Mouse (Mus musculus) hindbrain, embryonic 15.5 days (tissue): Measurements from ENCODE around the gene Lrfn3. TPM values are rescaled to one million over a fixed set of nuclear protein-coding genes. Genes with fewer than 3 reads are reported as not detected.

Experiments
- ATAC-seq: fragments of 200-750 bp; cut with Nextera tagmentation; 2 replicates; pipeline ENCODE4 v1.8.0; 2017; ENCODE audit warnings: low read depth, moderate number of reproducible peaks, moderate TSS enrichment; ENCODE audit not compliant: low FRiP score
- H3K27ac ChIP-seq: fragments of 300-500 bp; sonication (generic); replicated peaks from 2 replicates; pipeline ENCODE4 v1.5.1; 2015; ENCODE audit warnings: mild to moderate bottlenecking, inconsistent platforms
- H3K27me3 ChIP-seq: fragments of 300-500 bp; sonication (generic); 2 replicates; pipeline ENCODE4 v1.6.1; 2015; ENCODE audit warnings: control low read depth, inconsistent platforms
- H3K36me3 ChIP-seq: fragments of 300-500 bp; sonication (generic); 2 replicates; pipeline ENCODE4 v1.6.1; 2015; ENCODE audit warnings: control low read depth, inconsistent platforms
- H3K4me1 ChIP-seq: fragments of 300-500 bp; sonication (generic); replicated peaks from 2 replicates; pipeline ENCODE4 v1.6.1; 2015; ENCODE audit warnings: control low read depth, inconsistent platforms
- H3K4me2 ChIP-seq: fragments of 300-500 bp; sonication (generic); 2 replicates; pipeline ENCODE4 v1.6.1; 2015; ENCODE audit warnings: moderate library complexity, mild to moderate bottlenecking, inconsistent platforms
- H3K4me3 ChIP-seq: fragments of 300-500 bp; sonication (generic); 2 replicates; pipeline ENCODE4 v1.5.1; 2015; ENCODE audit warnings: mild to moderate bottlenecking, inconsistent platforms
- H3K9ac ChIP-seq: fragments of 300-500 bp; sonication (generic); 2 replicates; pipeline ENCODE4 v1.6.1; 2015; ENCODE audit warnings: inconsistent platforms
- H3K9me3 ChIP-seq: fragments of 300-500 bp; sonication (generic); 2 replicates; pipeline ENCODE4 v1.6.1; 2016; ENCODE audit warnings: control low read depth, inconsistent platforms
- WGBS: fragments of 180-500 bp; shearing (Covaris S2); methylation state at CpG from one replicate; pipeline ENCODE4 v1.1.7; 2015; 5-methylcytosine and 5-hydroxymethylcytosine counted together
- polyA plus RNA-seq: library from polyadenylated mRNA; unstranded; fragments of >200 nt; fragmentation: Nextera tagmentation; extraction: Ambion mirVana; gene quantifications from 2 replicates; pipeline ENCODE4 v1.2.1, GENCODE M21; 2015

Lrfn3 gene
- polyA plus RNA-seq, 1 experiment from 2014 or later = 15.7 TPM

DNA sequence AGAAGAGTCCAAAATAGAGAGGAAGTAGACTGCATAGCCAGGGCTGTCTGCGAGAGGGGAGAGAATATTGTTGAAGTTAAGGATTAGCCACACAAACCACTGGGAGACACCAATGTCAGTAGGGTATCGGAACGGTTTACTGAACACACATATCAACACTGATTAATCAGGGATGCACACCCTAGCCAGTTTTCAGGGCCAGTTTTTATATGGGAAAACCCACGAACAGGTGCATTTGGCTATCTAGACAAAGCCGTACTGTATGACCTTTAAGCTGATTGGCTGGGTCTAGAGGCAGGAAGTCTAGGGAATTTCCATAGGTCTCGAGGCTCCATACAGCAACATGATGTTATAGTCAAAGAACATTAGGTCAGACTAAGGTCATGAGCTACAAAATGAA lies 39.7 kb downstream of the Lrfn3 start:
- H3K9me3 ChIP-seq = no peaks in the 10 kb centered on the region
- peak overlapping the region; percentile 95 for H3K4me3 ChIP-seq
- WGBS = 42% methylated on average over 6 of the region's 6 CpGs
- H3K4me1 ChIP-seq = peaks cover 21% of the 10 kb centered on the region
- H3K4me2 ChIP-seq = peak overlapping the region; percentile 91
- H3K27ac ChIP-seq = peak overlapping the region; percentile 88
- peak; percentile 3; the same call in 1 of the 2 replicates for ATAC-seq
- no peaks in the 10 kb centered on the region for H3K36me3 ChIP-seq
- H3K27me3 ChIP-seq = 0 out of 2 replicates have a peak, but pooled peaks cover 3% of the 10 kb centered on the region
- H3K9ac ChIP-seq = 0 out of 2 replicates have a peak overlapping the region, but pooled peaks have one; percentile 95

DNA sequence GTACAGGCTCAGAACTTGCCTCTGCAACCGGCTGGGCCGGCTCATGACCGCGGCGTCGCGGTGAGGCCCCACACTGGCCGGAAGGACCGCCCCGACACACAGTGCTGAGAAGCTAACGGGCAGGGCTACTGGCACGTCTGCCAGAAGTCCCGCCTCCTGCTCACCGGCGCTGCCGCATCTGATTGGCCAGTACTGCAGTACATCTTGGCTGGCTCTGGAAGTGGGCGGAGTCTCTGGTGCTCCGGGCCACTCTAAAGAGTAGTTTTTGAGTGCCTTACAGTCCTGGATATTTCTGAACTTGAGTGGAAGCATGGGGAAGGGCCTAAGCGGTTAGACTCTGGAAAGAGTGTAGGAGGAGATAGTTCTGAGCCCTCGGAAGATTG lies 40.3 kb downstream of the Lrfn3 start:
- ATAC-seq = peak; percentile 98
- Histone ChIP-seq H3K9me3 (no peaks in the 10 kb centered on the region), H3K4me1 (peaks cover 19% of the 10 kb centered on the region), H3K27me3 (0 out of 2 replicates have a peak, but pooled peaks cover 3% of the 10 kb centered on the region), H3K4me2 (peak overlapping the region; percentile 91), H3K9ac (peak overlapping the region; percentile 95), H3K27ac (peak overlapping the region; percentile 88), H3K36me3 (no peaks in the 10 kb centered on the region), H3K4me3 (peak overlapping the region; percentile 95)
- under 1% methylated on average over 20 of the region's 20 CpGs for WGBS

GRCm38 (mm10) chr7:30321539-30322284 lies 40.9 kb downstream of the Lrfn3 start, which contains the start of gene E130208F15Rik:
Gene E130208F15Rik, plus strand, starts transcription at chr7:30321740.
- Histone ChIP-seq H3K4me2 (peak within 1 kb of the TSS; percentile 91), H3K4me3 (peak within 1 kb of the TSS; percentile 95), H3K9me3 (no peaks in the 10 kb centered on the region), H3K36me3 (no peaks in the 10 kb centered on the region), H3K9ac (peak within 1 kb of the TSS; percentile 95), H3K4me1 (peaks cover 16% of the 10 kb centered on the region), H3K27me3 (0 out of 2 replicates have a peak, but pooled peaks cover 3% of the 10 kb centered on the region), H3K27ac (peak within 1 kb of the TSS; percentile 88)
- peak; percentile 72 for ATAC-seq
- WGBS = under 1% methylated on average over 63 of the region's 63 CpGs

DNA sequence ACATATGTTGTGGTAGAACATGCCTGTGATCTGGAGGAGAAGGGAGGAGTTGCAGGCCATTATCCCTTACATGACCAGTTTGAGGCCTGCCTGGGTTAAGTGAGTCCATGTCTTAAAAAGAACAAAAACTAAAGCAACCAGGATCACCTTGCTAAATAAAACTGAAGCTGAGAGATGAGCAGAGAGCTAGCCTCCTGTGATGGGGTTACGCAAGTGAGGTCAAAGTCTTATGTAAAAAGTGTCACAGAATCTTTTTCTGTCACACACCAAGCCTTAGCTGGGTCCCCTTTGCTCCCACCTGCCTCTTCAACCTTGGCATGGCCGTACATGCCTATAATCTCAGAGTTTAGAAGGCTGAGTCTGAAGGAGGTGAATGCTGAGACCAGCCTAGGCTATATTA lies 41.6 kb downstream of the Lrfn3 start:
- no peak for ATAC-seq
- peak overlapping the region; percentile 91 for H3K4me2 ChIP-seq
- H3K4me3 ChIP-seq = peak overlapping the region; percentile 95
- H3K9ac ChIP-seq = peak overlapping the region; percentile 95
- peaks cover 16% of the 10 kb centered on the region for H3K4me1 ChIP-seq
- 87% methylated on average over 2 of the region's 2 CpGs for WGBS
- H3K27ac ChIP-seq = no peak overlapping the region
- H3K36me3 ChIP-seq = no peaks in the 10 kb centered on the region
- no peaks in the 10 kb centered on the region for H3K9me3 ChIP-seq
- H3K27me3 ChIP-seq = 0 out of 2 replicates have a peak, but pooled peaks cover 3% of the 10 kb centered on the region

- no peak overlapping the region for H3K4me3 ChIP-seq
- ATAC-seq = no peak
- no peak overlapping the region for H3K9ac ChIP-seq
- H3K27ac ChIP-seq = no peak overlapping the region
- WGBS = 94% methylated on average over 3 of the region's 3 CpGs
- H3K9me3 ChIP-seq = no peaks in the 10 kb centered on the region
- no peaks in the 10 kb centered on the region for H3K36me3 ChIP-seq
- no peak overlapping the region for H3K4me2 ChIP-seq
- H3K27me3 ChIP-seq = no peaks in the 10 kb centered on the region
- peaks cover 16% of the 10 kb centered on the region for H3K4me1 ChIP-seq
Measured at GRCm38 (mm10) chr7:30318142-30318541, 44.4 kb downstream of the Lrfn3 start.

DNA sequence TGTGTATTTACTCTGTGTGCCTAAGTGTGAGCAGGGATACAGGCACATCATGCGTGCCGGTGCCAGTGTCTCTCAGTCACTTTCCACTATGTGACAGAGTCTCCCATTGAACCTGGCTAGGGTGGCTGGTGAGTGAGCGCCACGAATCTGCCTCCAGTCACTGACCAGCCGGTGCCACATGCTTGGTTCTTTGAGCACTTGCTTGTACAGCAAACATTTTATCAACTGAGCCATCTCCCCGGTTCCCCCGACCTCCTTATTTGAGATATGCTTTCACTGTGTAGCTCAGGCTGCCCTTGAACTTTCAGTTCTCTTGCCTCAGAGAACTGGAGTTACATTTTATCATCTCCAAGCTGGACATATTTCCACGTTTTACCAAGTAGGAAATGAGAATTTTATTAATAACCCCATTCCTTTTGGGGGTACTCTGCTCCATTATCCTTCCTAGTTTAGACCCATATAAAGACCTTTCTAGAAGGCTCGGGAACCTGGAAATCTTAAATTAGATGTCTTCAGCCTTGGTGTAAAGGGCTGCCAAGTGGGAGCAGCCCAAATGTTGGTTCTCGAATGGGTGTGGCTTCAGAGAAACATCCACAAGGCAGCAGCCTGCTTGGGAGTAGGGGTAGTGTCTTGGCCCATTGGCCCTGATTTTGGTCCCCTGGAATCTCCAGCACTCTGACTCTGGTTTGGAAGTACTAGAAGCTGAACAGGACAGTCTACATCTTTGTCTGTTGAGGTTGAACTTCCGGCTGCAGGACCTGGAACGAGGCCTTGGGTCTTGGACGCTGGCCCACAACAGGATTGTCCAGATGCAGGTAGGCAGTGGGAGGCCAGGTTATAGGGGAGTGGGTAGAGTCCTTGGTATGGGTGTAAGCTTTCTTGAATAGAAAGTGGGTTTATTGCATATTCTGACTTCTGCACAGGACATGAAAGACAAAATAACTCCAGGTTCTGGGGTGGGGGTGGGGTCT lies 46.7 kb downstream of the Lrfn3 start:
- Histone ChIP-seq H3K4me3 (no peak overlapping the region), H3K9ac (no peak overlapping the region), H3K27me3 (no peaks in the 10 kb centered on the region), H3K4me1 (peaks cover 1% of the 10 kb centered on the region), H3K27ac (no peak overlapping the region), H3K9me3 (no peaks in the 10 kb centered on the region), H3K4me2 (no peak overlapping the region), H3K36me3 (peaks cover 9% of the 10 kb centered on the region; the same call in 1 of the 2 replicates)
- 83% methylated on average over 13 of the region's 13 CpGs for WGBS
- no peak for ATAC-seq

DNA sequence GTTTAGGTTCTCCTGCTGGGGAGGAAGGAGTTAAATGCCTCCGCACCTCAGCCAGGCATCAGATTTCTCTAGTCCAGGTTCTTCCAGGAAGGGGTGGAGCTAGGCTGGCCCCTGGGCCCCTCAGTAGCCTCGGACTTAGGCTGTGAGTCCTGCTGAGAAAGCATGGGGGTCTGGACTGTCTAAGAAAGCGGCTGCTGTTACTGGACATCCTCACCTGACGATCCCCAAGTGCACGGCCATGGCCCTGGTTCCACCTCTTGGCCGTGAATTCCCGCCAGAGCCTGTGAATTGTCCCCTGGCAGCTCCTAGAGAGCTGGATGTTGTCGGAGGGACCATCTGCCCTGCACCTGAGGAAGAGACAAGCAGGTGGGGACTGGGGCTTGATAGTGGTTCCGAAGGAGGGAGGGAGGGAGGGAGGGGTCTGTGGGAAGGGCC lies 47.8 kb downstream of the Lrfn3 start, which contains the start of gene Syne4:
TSS of gene Syne4 (plus strand) at position 87 of the 435 bp plus-strand sequence.
- Histone ChIP-seq H3K36me3 (peaks cover 9% of the 10 kb centered on the region; the same call in 1 of the 2 replicates), H3K4me1 (peaks cover 8% of the 10 kb centered on the region), H3K9ac (no peak within 1 kb of the TSS), H3K27ac (no peak within 1 kb of the TSS), H3K27me3 (no peaks in the 10 kb centered on the region), H3K9me3 (no peaks in the 10 kb centered on the region), H3K4me2 (peak within 1 kb of the TSS; percentile 9; the same call in 1 of the 2 replicates), H3K4me3 (no peak within 1 kb of the TSS)
- no peak for ATAC-seq
- 4% methylated on average over 9 of the region's 9 CpGs for WGBS

DNA sequence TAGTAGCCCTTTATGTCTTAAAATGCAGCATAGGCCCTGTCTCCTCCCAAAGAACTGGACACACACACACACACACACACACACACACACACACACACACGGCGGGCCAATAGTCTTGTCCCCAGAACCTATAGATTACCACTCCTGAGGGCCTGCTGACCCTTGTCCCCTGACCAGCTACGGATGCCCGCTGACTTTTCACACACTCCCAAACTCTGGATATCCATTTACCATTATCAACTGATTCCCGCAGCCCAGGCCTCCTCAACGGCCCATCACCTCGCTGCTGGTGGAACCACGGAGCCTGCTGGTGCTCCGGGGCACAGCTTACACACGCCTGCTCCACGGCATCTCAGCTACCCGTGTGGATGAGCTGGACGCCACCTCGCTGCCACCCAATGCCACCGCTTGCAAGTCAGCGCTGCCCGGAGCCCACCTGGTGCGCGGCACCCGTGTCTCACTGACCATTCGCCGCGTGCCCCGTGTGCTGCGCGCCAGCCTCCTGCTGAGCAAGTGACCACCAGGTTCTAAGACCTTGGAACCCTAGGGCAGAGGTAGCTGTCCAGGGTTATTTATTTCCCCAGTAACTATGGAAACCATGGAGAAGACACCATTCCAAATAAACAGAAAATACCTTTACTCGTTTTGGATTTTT lies 48.8 kb downstream of the Lrfn3 start:
- Histone ChIP-seq H3K27me3 (no peaks in the 10 kb centered on the region), H3K27ac (no peak overlapping the region), H3K4me3 (no peak overlapping the region), H3K4me2 (no peak overlapping the region), H3K4me1 (peaks cover 16% of the 10 kb centered on the region), H3K9me3 (no peaks in the 10 kb centered on the region), H3K9ac (no peak overlapping the region), H3K36me3 (peaks cover 9% of the 10 kb centered on the region; the same call in 1 of the 2 replicates)
- ATAC-seq = no peak
- 56% methylated on average over 27 of the region's 27 CpGs for WGBS

- no peak overlapping the region for H3K27ac ChIP-seq
- H3K4me3 ChIP-seq = no peak overlapping the region
- no peak overlapping the region for H3K9ac ChIP-seq
- WGBS = 91% methylated on average over 12 of the region's 12 CpGs
- H3K27me3 ChIP-seq = no peaks in the 10 kb centered on the region
- no peak for ATAC-seq
- no peaks in the 10 kb centered on the region for H3K9me3 ChIP-seq
- peaks cover 24% of the 10 kb centered on the region for H3K4me1 ChIP-seq
- H3K36me3 ChIP-seq = peaks cover 33% of the 10 kb centered on the region
- no peak overlapping the region for H3K4me2 ChIP-seq
Measured at GRCm38 (mm10) chr7:30310136-30310535, 52.4 kb downstream of the Lrfn3 start.

DNA sequence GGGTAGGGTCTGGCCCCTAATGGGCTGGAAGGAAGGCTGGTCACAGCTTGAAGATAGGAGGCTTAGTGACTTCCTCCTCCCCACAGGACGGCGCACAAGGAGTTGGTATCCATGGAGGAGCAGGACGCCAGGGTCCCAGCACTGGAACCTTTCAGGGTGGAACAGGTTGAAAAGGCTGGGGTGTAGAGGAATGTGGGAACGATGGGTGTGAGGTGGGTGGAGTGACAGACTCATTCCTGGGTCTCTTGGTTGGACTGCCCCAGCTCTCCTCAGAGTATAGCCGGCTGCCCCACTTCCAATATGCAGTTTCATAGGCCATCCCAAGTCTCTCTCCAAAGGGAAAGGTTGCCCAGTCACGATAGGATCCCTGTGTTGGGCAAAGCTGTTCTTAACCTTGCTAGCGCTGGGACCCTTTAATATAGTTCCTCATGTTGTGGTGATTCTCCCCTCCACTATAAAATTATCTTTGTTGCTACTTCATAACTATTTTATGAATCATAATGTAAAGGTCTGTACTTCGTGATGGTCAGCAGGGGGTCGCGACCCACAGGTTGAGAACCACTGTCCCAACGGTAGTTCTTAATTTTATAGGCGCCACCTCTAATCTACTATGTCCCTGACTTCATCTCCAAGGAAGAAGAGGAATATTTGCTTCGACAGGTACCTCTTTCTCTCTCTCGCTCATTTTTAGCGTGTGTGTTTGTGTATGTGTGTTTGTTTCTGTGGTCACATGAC lies 53.0 kb downstream of the Lrfn3 start:
- 71% methylated on average over 15 of the region's 15 CpGs for WGBS
- H3K27ac ChIP-seq = no peak overlapping the region

More for the DNA sequence above, 53.0 kb downstream of the Lrfn3 start:
- peak overlapping the region; percentile 85 for H3K4me2 ChIP-seq
- no peak for ATAC-seq
- no peaks in the 10 kb centered on the region for H3K9me3 ChIP-seq
- H3K36me3 ChIP-seq = peaks cover 36% of the 10 kb centered on the region
- peak overlapping the region; percentile 65 for H3K9ac ChIP-seq
- H3K27me3 ChIP-seq = no peaks in the 10 kb centered on the region
- peak overlapping the region; percentile 83 for H3K4me3 ChIP-seq
- H3K4me1 ChIP-seq = peaks cover 24% of the 10 kb centered on the region
